Mouse (Mus musculus) spleen, adult 18-20 months (tissue): ENCODE results near the gene Olfr78.

Experiments used
- DNase-seq, 2 experiments: peaks; one replicate each; pipeline ENCODE4 v3.0.0; 2022; ENCODE audit warnings: mixed read lengths in 2 of 2

The Olfr78 gene

GRCm38 (mm10) chr7:102759266-102759665, at the start of gene Olfr78, which contains the start of gene Olfr560:
TSS of gene Olfr78 (minus strand) at chr7:102759471.
TSS of gene Olfr560 (minus strand) at chr7:102759366.
- DNase-seq = no peak

DNA sequence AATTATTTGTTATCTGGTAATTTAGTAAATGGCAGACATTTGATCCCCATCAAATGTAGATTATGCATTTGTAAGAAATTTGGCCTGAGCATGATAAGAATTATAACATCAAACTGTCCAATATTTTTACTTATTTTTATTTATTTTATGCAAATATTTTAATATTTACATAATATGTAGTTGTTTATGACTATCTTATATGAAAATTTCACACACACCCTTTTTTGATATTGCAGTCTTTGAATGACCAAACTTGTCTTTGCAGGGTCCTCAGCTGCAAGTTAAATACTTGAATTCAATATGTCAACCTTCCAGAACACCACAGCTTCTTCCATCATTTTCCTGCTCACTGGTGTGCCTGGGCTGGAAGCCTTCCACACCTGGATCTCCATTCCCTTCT, 43.9 kb upstream of the Olfr78 start, which contains the start of gene Olfr564:
Gene Olfr564, plus strand, starts transcription at position 301 of the 400 bp plus-strand sequence.
- DNase-seq = no peak

GRCm38 (mm10) chr7:102770921-102771320, 11.7 kb upstream of the Olfr78 start, which contains the start of gene Olfr561:
TSS of gene Olfr561 (plus strand) at chr7:102771221.
- DNase-seq = no peak

GRCm38 (mm10) chr7:102752086-102752485, 7.2 kb downstream of the Olfr78 start:
- DNase-seq = no peak

- DNase-seq = no peak
Measured at GRCm38 (mm10) chr7:102737705-102738104, 21.6 kb downstream of the Olfr78 start.

GRCm38 (mm10) chr7:102733793-102734192, 25.5 kb downstream of the Olfr78 start:
- DNase-seq = no peak

DNA sequence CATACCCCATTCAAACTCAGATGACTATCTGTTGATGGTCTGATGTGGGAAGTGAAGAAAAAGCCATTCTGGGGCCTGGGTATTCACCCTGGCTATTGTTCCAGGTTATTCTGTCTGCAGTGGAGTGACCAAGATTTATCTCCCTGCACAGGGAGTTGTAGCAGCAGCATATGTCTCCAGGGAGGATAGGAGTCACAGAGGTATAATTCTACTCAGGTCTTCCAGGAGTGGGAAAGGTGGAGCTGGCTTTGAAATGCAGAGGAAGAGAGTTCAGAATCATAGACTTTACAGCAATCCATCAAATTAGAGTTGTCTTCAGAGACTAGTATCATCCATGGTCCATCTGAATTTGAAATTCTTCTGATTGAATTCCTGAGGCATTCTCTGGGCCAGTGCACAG, 31.9 kb downstream of the Olfr78 start, which contains the start of gene Olfr559:
Gene Olfr559, minus strand, starts transcription at position 101 of the 400 bp plus-strand sequence.
- no peak for DNase-seq

- DNase-seq = no peak
Measured at GRCm38 (mm10) chr7:102718970-102719369, 40.3 kb downstream of the Olfr78 start, which contains the start of gene Olfr33. TSS of gene Olfr33 (minus strand) at chr7:102719070.

GRCm38 (mm10) chr7:102701915-102702314, 57.4 kb downstream of the Olfr78 start, which contains the start of gene Olfr558:
TSS of gene Olfr558 (plus strand) at chr7:102702215.
- DNase-seq = no peak

- no peak for DNase-seq
Measured at GRCm38 (mm10) chr7:102698461-102698860, 60.8 kb downstream of the Olfr78 start.

GRCm38 (mm10) chr7:102695358-102696125, 63.7 kb downstream of the Olfr78 start, which contains the start of gene Olfr557:
TSS of gene Olfr557 (plus strand) at chr7:102695910.
- peak in 1 of 2 experiments; percentile 30 for DNase-seq
